Mouse (Mus musculus) neural tube, embryonic 11.5 days (tissue): Measurements from ENCODE around the gene Csf2. TPM values are rescaled to one million over a fixed set of nuclear protein-coding genes. Genes with fewer than 3 reads are reported as not detected.

ENCODE experiments used
- ATAC-seq: fragments of 200-750 bp; cut with Nextera tagmentation; 2 replicates; pipeline ENCODE4 v1.8.0; 2017; ENCODE audit warnings: moderate number of reproducible peaks, mild to moderate bottlenecking, moderate TSS enrichment, moderate library complexity; ENCODE audit not compliant: insufficient read depth, low FRiP score, low TSS enrichment
- DNase-seq: peaks from one replicate; pipeline ENCODE4 v3.0.0-alpha.2; 2015; ENCODE audit warnings: low spot score
- H3K27ac ChIP-seq: fragments of 300-500 bp; sonication (generic); 2 replicates; pipeline ENCODE4 v1.5.1; 2014; ENCODE audit warnings: low read depth, mild to moderate bottlenecking, low read length
- H3K27me3 ChIP-seq: fragments of 300-500 bp; sonication (generic); 2 replicates; pipeline ENCODE4 v1.6.1; 2014; ENCODE audit warnings: mild to moderate bottlenecking, low read length, mixed read lengths; ENCODE audit not compliant: control insufficient read depth, insufficient read depth
- H3K36me3 ChIP-seq: fragments of 300-500 bp; sonication (generic); 2 replicates; pipeline ENCODE4 v1.6.1; 2014; ENCODE audit warnings: mild to moderate bottlenecking, low read length, moderate library complexity, mixed read lengths; ENCODE audit not compliant: control insufficient read depth, insufficient read depth
- H3K4me1 ChIP-seq: fragments of 300-500 bp; sonication (generic); 2 replicates; pipeline ENCODE4 v1.6.1; 2014; ENCODE audit warnings: low read length, mixed read lengths; ENCODE audit not compliant: control insufficient read depth, insufficient read depth
- H3K4me2 ChIP-seq: fragments of 300-500 bp; sonication (generic); 2 replicates; pipeline ENCODE4 v1.6.1; 2014; ENCODE audit warnings: low read depth, mild to moderate bottlenecking, moderate library complexity
- H3K4me3 ChIP-seq: fragments of 300-500 bp; sonication (generic); 2 replicates; pipeline ENCODE4 v1.5.1; 2014; ENCODE audit warnings: low read depth, low read length
- H3K9ac ChIP-seq: fragments of 300-500 bp; sonication (generic); 2 replicates; pipeline ENCODE4 v1.6.1; 2014; ENCODE audit warnings: mild to moderate bottlenecking, low read length
- H3K9me3 ChIP-seq: fragments of 300-500 bp; sonication (generic); 2 replicates; pipeline ENCODE4 v1.6.1; 2016; ENCODE audit warnings: low read length; ENCODE audit not compliant: control insufficient read depth
- WGBS: fragments of 180-500 bp; shearing (Covaris S2); extraction: QIAGEN DNeasy Blood & Tissue Kit; methylation state at CpG from one replicate; pipeline ENCODE4 v1.1.7; 2014; 5-methylcytosine and 5-hydroxymethylcytosine counted together
- polyA plus RNA-seq: library from polyadenylated mRNA; unstranded; fragments of >200 nt; fragmentation: Nextera tagmentation; extraction: Ambion mirVana; gene quantifications from 2 replicates; pipeline ENCODE4 v1.2.1, GENCODE M21; 2014

The Csf2 gene
- polyA plus RNA-seq, 1 experiment from 2014 or later: not detected

GRCm38 (mm10) chr11:54249748-54250147 lies 281 bp upstream of the Csf2 start:
- no peak overlapping the region for H3K9ac ChIP-seq
- no peak overlapping the region for H3K4me3 ChIP-seq
- H3K4me1 ChIP-seq: no peaks in the 10 kb centered on the region
- ATAC-seq (no peak), DNase-seq (no peak)
- no peak overlapping the region for H3K27ac ChIP-seq
- no peaks in the 10 kb centered on the region for H3K27me3 ChIP-seq
- no peak overlapping the region for H3K4me2 ChIP-seq
- no peaks in the 10 kb centered on the region for H3K9me3 ChIP-seq
- H3K36me3 ChIP-seq: no peaks in the 10 kb centered on the region
- 75% methylated on average over 3 of the region's 3 CpGs for WGBS

GRCm38 (mm10) chr11:54247251-54247950 lies 2.1 kb downstream of the Csf2 start:
- no peak overlapping the region for H3K9ac ChIP-seq
- no peak overlapping the region for H3K4me2 ChIP-seq
- H3K36me3 ChIP-seq: no peaks in the 10 kb centered on the region
- no peaks in the 10 kb centered on the region for H3K4me1 ChIP-seq
- H3K9me3 ChIP-seq: no peaks in the 10 kb centered on the region
- H3K27ac ChIP-seq: no peak overlapping the region
- no peaks in the 10 kb centered on the region for H3K27me3 ChIP-seq
- DNase-seq (no peak), ATAC-seq (no peak)
- no peak overlapping the region for H3K4me3 ChIP-seq
- WGBS: 81% methylated on average over 10 of the region's 10 CpGs

- ATAC-seq: no peak
- H3K4me2 ChIP-seq: no peak overlapping the region
- no peak overlapping the region for H3K9ac ChIP-seq
- no peak overlapping the region for H3K27ac ChIP-seq
- 79% methylated on average over 6 of the region's 6 CpGs for WGBS
- no peaks in the 10 kb centered on the region for H3K4me1 ChIP-seq
- no peak for DNase-seq
- no peaks in the 10 kb centered on the region for H3K9me3 ChIP-seq
- H3K4me3 ChIP-seq: no peak overlapping the region
- H3K27me3 ChIP-seq: no peaks in the 10 kb centered on the region
- no peaks in the 10 kb centered on the region for H3K36me3 ChIP-seq
These were observed 5.0 kb downstream of the Csf2 start for GRCm38 (mm10) chr11:54244465-54244864.

GRCm38 (mm10) chr11:54242494-54242893 lies 7.0 kb downstream of the Csf2 start:
- Histone ChIP-seq H3K9me3 (no peaks in the 10 kb centered on the region), H3K27ac (no peak overlapping the region), H3K4me2 (no peak overlapping the region), H3K9ac (no peak overlapping the region), H3K27me3 (no peaks in the 10 kb centered on the region), H3K4me1 (no peaks in the 10 kb centered on the region), H3K4me3 (no peak overlapping the region), H3K36me3 (no peaks in the 10 kb centered on the region)
- 87% methylated on average over 3 of the region's 3 CpGs for WGBS
- no peak for DNase-seq
- no peak for ATAC-seq

- DNase-seq (no peak), ATAC-seq (no peak)
- Histone ChIP-seq H3K27ac (no peak overlapping the region), H3K4me2 (no peak overlapping the region), H3K27me3 (no peaks in the 10 kb centered on the region), H3K4me3 (no peak overlapping the region), H3K4me1 (no peaks in the 10 kb centered on the region), H3K36me3 (no peaks in the 10 kb centered on the region), H3K9ac (no peak overlapping the region), H3K9me3 (no peaks in the 10 kb centered on the region)
- 85% methylated on average over 2 of the region's 2 CpGs for WGBS
These were observed 12.5 kb downstream of the Csf2 start for GRCm38 (mm10) chr11:54236939-54237338.

- H3K9ac ChIP-seq: no peak overlapping the region
- no peak overlapping the region for H3K27ac ChIP-seq
- ATAC-seq: no peak
- no peaks in the 10 kb centered on the region for H3K9me3 ChIP-seq
- no peaks in the 10 kb centered on the region for H3K27me3 ChIP-seq
- H3K4me2 ChIP-seq: no peak overlapping the region
- WGBS: 96% methylated on average over 2 of the region's 2 CpGs
- DNase-seq: no peak
- no peaks in the 10 kb centered on the region for H3K4me1 ChIP-seq
- H3K36me3 ChIP-seq: no peaks in the 10 kb centered on the region
- no peak overlapping the region for H3K4me3 ChIP-seq
These were observed 22.0 kb downstream of the Csf2 start for GRCm38 (mm10) chr11:54227478-54227877.

- Histone ChIP-seq H3K36me3 (no peaks in the 10 kb centered on the region), H3K4me2 (no peak overlapping the region), H3K27ac (no peak overlapping the region), H3K9me3 (no peaks in the 10 kb centered on the region), H3K27me3 (no peaks in the 10 kb centered on the region), H3K9ac (no peak overlapping the region), H3K4me1 (no peaks in the 10 kb centered on the region), H3K4me3 (no peak overlapping the region)
- no peak for ATAC-seq
- 94% methylated on average over 5 of the region's 5 CpGs for WGBS
- no peak for DNase-seq
These were observed 24.9 kb downstream of the Csf2 start for GRCm38 (mm10) chr11:54224475-54224986.

- 83% methylated on average over 9 of the region's 9 CpGs for WGBS
- no peak overlapping the region for H3K9ac ChIP-seq
- ATAC-seq (no peak), DNase-seq (no peak)
- no peaks in the 10 kb centered on the region for H3K9me3 ChIP-seq
- H3K27ac ChIP-seq: no peak overlapping the region
- H3K4me2 ChIP-seq: no peak overlapping the region
- H3K27me3 ChIP-seq: no peaks in the 10 kb centered on the region
- H3K36me3 ChIP-seq: no peaks in the 10 kb centered on the region
- H3K4me1 ChIP-seq: no peaks in the 10 kb centered on the region
- H3K4me3 ChIP-seq: no peak overlapping the region
These were observed 25.6 kb downstream of the Csf2 start for GRCm38 (mm10) chr11:54223637-54224474.
